Mouse (Mus musculus): Measurements from ENCODE around the gene Zfp64. TPM values are rescaled to one million over a fixed set of nuclear protein-coding genes. Genes with fewer than 3 reads are reported as not detected.
A peak's percentile ranks its signal among the peaks of the same experiment; 100 is the strongest.

Zfp64 gene
- 21.3 and 25.3 TPM in 2 replicates for polyA plus RNA-seq (2012; rRNA removed)

- Histone ChIP-seq H3K4me1 (ENCODE audit: control insufficient read depth, insufficient read depth, insufficient read length) (peaks cover 7% of the 10 kb centered on the region; the same call in 1 of the 2 replicates), H3K36me3 (ENCODE audit: control insufficient read depth, insufficient read depth, low read length) (peaks cover 5% of the 10 kb centered on the region; the same call in 1 of the 2 replicates), H3K4me3 (ENCODE audit: extremely low read depth, insufficient read depth, insufficient read length) (peak within 1 kb of the TSS; percentile 77), H3K27me3 (ENCODE audit: control insufficient read depth, insufficient read depth, low read length) (no peaks in the 10 kb centered on the region), H3K27ac (ENCODE audit: insufficient read depth, low read length) (peak within 1 kb of the TSS; percentile 81)
- TF ChIP-seq CTCF (IDR thresholded peaks at IDR 0.05; ENCODE audit: extremely low read depth, insufficient read depth, insufficient read length, insufficient replicate concordance) (peak; percentile 32; the same call in 1 of the 2 replicates), POLR2A (IDR thresholded peaks at IDR 0.05; ENCODE audit: low read depth, low read length) (no peak)
- peak; percentile 78 to 79 for DNase-seq (ENCODE audit: low read depth in 1 of 2, low spot score in 2 of 2)
- under 1% methylated on average over 52 of the region's 52 CpGs for WGBS
Observed at GRCm38 (mm10) chr2:168954835-168955716, at the start of gene Zfp64. TSS of gene Zfp64 (minus strand) at chr2:168955587.

- Histone ChIP-seq H3K27me3 (ENCODE audit: control insufficient read depth, insufficient read depth, low read length) (no peaks in the 10 kb centered on the region), H3K36me3 (ENCODE audit: control insufficient read depth, insufficient read depth, low read length) (no peaks in the 10 kb centered on the region), H3K27ac (ENCODE audit: insufficient read depth, low read length) (no peak overlapping the region), H3K4me3 (ENCODE audit: extremely low read depth, insufficient read depth, insufficient read length) (no peak overlapping the region), H3K4me1 (ENCODE audit: control insufficient read depth, insufficient read depth, insufficient read length) (no peaks in the 10 kb centered on the region)
- TF ChIP-seq POLR2A (IDR thresholded peaks at IDR 0.05; ENCODE audit: low read depth, low read length): no peak
- peak; percentile 21; the same call in 1 of the 2 replicates for TF ChIP-seq CTCF (IDR thresholded peaks at IDR 0.05; ENCODE audit: extremely low read depth, insufficient read depth, insufficient read length, insufficient replicate concordance)
- 78% methylated on average over 22 of the region's 22 CpGs for WGBS
- peak in 1 of 2 experiments; percentile 4 for DNase-seq (ENCODE audit: low read depth in 1 of 2, low spot score in 2 of 2)
Observed at GRCm38 (mm10) chr2:168992642-168993420, 37.4 kb upstream of the Zfp64 start.

GRCm38 (mm10) chr2:168990957-168991356 lies 35.6 kb upstream of the Zfp64 start:
- Histone ChIP-seq H3K4me3 (ENCODE audit: extremely low read depth, insufficient read depth, insufficient read length) (no peak overlapping the region), H3K27me3 (ENCODE audit: control insufficient read depth, insufficient read depth, low read length) (no peaks in the 10 kb centered on the region), H3K4me1 (ENCODE audit: control insufficient read depth, insufficient read depth, insufficient read length) (no peaks in the 10 kb centered on the region), H3K36me3 (ENCODE audit: control insufficient read depth, insufficient read depth, low read length) (no peaks in the 10 kb centered on the region), H3K27ac (ENCODE audit: insufficient read depth, low read length) (no peak overlapping the region)
- TF ChIP-seq POLR2A (IDR thresholded peaks at IDR 0.05; ENCODE audit: low read depth, low read length) (no peak), CTCF (IDR thresholded peaks at IDR 0.05; ENCODE audit: extremely low read depth, insufficient read depth, insufficient read length, insufficient replicate concordance) (no peak)
- 90% methylated on average over 4 of the region's 4 CpGs for WGBS
- no peak for DNase-seq (ENCODE audit: low read depth in 1 of 2, low spot score in 2 of 2)

- H3K4me3 ChIP-seq (ENCODE audit: extremely low read depth, insufficient read depth, insufficient read length): no peak overlapping the region
- WGBS: 63% methylated on average over 13 of the region's 13 CpGs
- DNase-seq (ENCODE audit: low read depth in 1 of 2, low spot score in 2 of 2): no peak
- no peaks in the 10 kb centered on the region for H3K27me3 ChIP-seq (ENCODE audit: control insufficient read depth, insufficient read depth, low read length)
- TF ChIP-seq CTCF (IDR thresholded peaks at IDR 0.05; ENCODE audit: extremely low read depth, insufficient read depth, insufficient read length, insufficient replicate concordance): no peak
- H3K36me3 ChIP-seq (ENCODE audit: control insufficient read depth, insufficient read depth, low read length): no peaks in the 10 kb centered on the region
- H3K4me1 ChIP-seq (ENCODE audit: control insufficient read depth, insufficient read depth, insufficient read length): no peaks in the 10 kb centered on the region
- H3K27ac ChIP-seq (ENCODE audit: insufficient read depth, low read length): no peak overlapping the region
Observed at GRCm38 (mm10) chr2:168990061-168990753, 34.8 kb upstream of the Zfp64 start.

- 95% methylated on average over 1 of the region's 1 CpGs for WGBS
- Histone ChIP-seq H3K27me3 (ENCODE audit: control insufficient read depth, insufficient read depth, low read length) (no peaks in the 10 kb centered on the region), H3K36me3 (ENCODE audit: control insufficient read depth, insufficient read depth, low read length) (no peaks in the 10 kb centered on the region), H3K27ac (ENCODE audit: insufficient read depth, low read length) (no peak overlapping the region), H3K4me1 (ENCODE audit: control insufficient read depth, insufficient read depth, insufficient read length) (no peaks in the 10 kb centered on the region), H3K4me3 (ENCODE audit: extremely low read depth, insufficient read depth, insufficient read length) (no peak overlapping the region)
- TF ChIP-seq POLR2A (IDR thresholded peaks at IDR 0.05; ENCODE audit: low read depth, low read length) (no peak), CTCF (IDR thresholded peaks at IDR 0.05; ENCODE audit: extremely low read depth, insufficient read depth, insufficient read length, insufficient replicate concordance) (no peak)
- no peak for DNase-seq (ENCODE audit: low read depth in 1 of 2, low spot score in 2 of 2)
Observed at GRCm38 (mm10) chr2:168988056-168988455, 32.7 kb upstream of the Zfp64 start.

GRCm38 (mm10) chr2:168987421-168987820 lies 32.0 kb upstream of the Zfp64 start:
- no peaks in the 10 kb centered on the region for H3K4me1 ChIP-seq (ENCODE audit: control insufficient read depth, insufficient read depth, insufficient read length)
- H3K4me3 ChIP-seq (ENCODE audit: extremely low read depth, insufficient read depth, insufficient read length): no peak overlapping the region
- H3K36me3 ChIP-seq (ENCODE audit: control insufficient read depth, insufficient read depth, low read length): no peaks in the 10 kb centered on the region
- DNase-seq (ENCODE audit: low read depth in 1 of 2, low spot score in 2 of 2): no peak
- WGBS: 89% methylated on average over 13 of the region's 13 CpGs
- no peak for TF ChIP-seq POLR2A (IDR thresholded peaks at IDR 0.05; ENCODE audit: low read depth, low read length)
- no peak for TF ChIP-seq CTCF (IDR thresholded peaks at IDR 0.05; ENCODE audit: extremely low read depth, insufficient read depth, insufficient read length, insufficient replicate concordance)
- no peak overlapping the region for H3K27ac ChIP-seq (ENCODE audit: insufficient read depth, low read length)
- H3K27me3 ChIP-seq (ENCODE audit: control insufficient read depth, insufficient read depth, low read length): no peaks in the 10 kb centered on the region

Data from spleen, adult 2 months (tissue).